Mouse (Mus musculus) bone marrow, adult 2 months (tissue): Measurements from ENCODE around the gene Rab8a.

ENCODE experiments used
- CTCF ChIP-seq: fragments of 200-500 bp; IDR thresholded peaks from 2 replicates; pipeline ENCODE4 v1.5.1; 2011; ENCODE audit warnings: low read length, control low read depth; ENCODE audit not compliant: control insufficient read depth, insufficient read depth
- POLR2A ChIP-seq: fragments of 200-500 bp; IDR thresholded peaks from 2 replicates; pipeline ENCODE4 v1.6.1; 2011; ENCODE audit warnings: low read depth, mild to moderate bottlenecking, control low read depth, low read length, borderline replicate concordance; ENCODE audit not compliant: control insufficient read depth

DNA sequence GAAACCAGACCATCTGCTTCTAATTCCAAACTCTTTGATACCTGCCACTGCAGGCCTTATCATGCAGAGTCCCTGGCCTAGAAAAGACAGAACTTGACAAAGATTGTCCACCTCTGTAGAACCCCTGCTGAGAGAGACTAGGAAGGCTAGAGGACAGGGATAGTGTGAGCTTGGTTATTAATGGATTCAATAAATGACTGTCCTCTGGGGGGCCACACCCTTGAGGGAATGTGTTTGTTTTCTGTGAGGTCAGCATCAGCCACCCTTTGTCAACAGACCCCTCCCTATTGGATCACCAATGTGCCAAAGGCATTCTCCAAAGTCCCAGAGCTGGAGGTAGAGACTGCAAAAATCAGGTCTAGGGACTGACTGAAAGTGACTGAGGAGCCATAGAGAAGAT lies 31.1 kb downstream of the Rab8a start:
- TF ChIP-seq CTCF (no peak), POLR2A (no peak)
